Mouse (Mus musculus) limb, embryonic 10.5 days (tissue): ENCODE results near the gene 1700012B07Rik. TPM values are rescaled to one million over a fixed set of nuclear protein-coding genes. Genes with fewer than 3 reads are reported as not detected.
A peak's percentile ranks its signal among the peaks of the same experiment; 100 is the strongest.

ENCODE experiments used
- DNase-seq: peaks from one replicate; pipeline ENCODE4 v3.0.0-alpha.2; 2017; ENCODE audit warnings: low spot score
- H3K27ac ChIP-seq: fragments of 300-500 bp; sonication (generic); 2 replicates; pipeline ENCODE4 v1.5.1; 2016; ENCODE audit warnings: mild to moderate bottlenecking
- H3K27me3 ChIP-seq: fragments of 300-500 bp; sonication (generic); 2 replicates; pipeline ENCODE4 v1.6.1; 2016; ENCODE audit warnings: low read depth, mild to moderate bottlenecking; ENCODE audit not compliant: poor library complexity, severe bottlenecking
- H3K36me3 ChIP-seq: fragments of 300-500 bp; sonication (generic); 2 replicates; pipeline ENCODE4 v1.6.1; 2016; ENCODE audit warnings: mild to moderate bottlenecking, moderate library complexity
- H3K4me1 ChIP-seq: fragments of 300-500 bp; sonication (generic); 2 replicates; pipeline ENCODE4 v1.6.1; 2016
- H3K4me3 ChIP-seq: fragments of 300-500 bp; sonication (generic); 2 replicates; pipeline ENCODE4 v1.5.1; 2016; ENCODE audit warnings: mild to moderate bottlenecking, moderate library complexity
- H3K9me3 ChIP-seq: fragments of 300-500 bp; sonication (generic); replicated peaks from 2 replicates; pipeline ENCODE4 v1.6.1; 2016; ENCODE audit warnings: mild to moderate bottlenecking
- WGBS: fragments of 180-500 bp; shearing (Covaris S2); methylation state at CpG from one replicate; pipeline ENCODE4 v1.1.7; 2016; 5-methylcytosine and 5-hydroxymethylcytosine counted together
- polyA plus RNA-seq: library from polyadenylated mRNA; unstranded; fragments of >200 nt; fragmentation: Nextera tagmentation; extraction: Ambion mirVana; gene quantifications from 2 replicates; pipeline ENCODE4 v1.2.1, GENCODE M21; 2016

The 1700012B07Rik gene
- polyA plus RNA-seq, 1 experiment from 2014 or later = not detected

- H3K9me3 ChIP-seq = no peaks in the 10 kb centered on the region
- DNase-seq = no peak
- H3K4me3 ChIP-seq = no peak overlapping the region
- H3K36me3 ChIP-seq = no peaks in the 10 kb centered on the region
- no peaks in the 10 kb centered on the region for H3K27me3 ChIP-seq
- H3K4me1 ChIP-seq = no peaks in the 10 kb centered on the region
- WGBS = 88% methylated on average over 6 of the region's 6 CpGs
- H3K27ac ChIP-seq = no peak overlapping the region
Measured at GRCm38 (mm10) chr11:109822280-109822679, 5.6 kb downstream of the 1700012B07Rik start.

GRCm38 (mm10) chr11:109817405-109817804 lies 10.4 kb downstream of the 1700012B07Rik start:
- no peak overlapping the region for H3K4me3 ChIP-seq
- peak; percentile 5 for DNase-seq
- no peaks in the 10 kb centered on the region for H3K9me3 ChIP-seq
- 91% methylated on average over 3 of the region's 3 CpGs for WGBS
- no peaks in the 10 kb centered on the region for H3K36me3 ChIP-seq
- no peak overlapping the region for H3K27ac ChIP-seq
- H3K27me3 ChIP-seq = no peaks in the 10 kb centered on the region
- no peaks in the 10 kb centered on the region for H3K4me1 ChIP-seq

- Histone ChIP-seq H3K9me3 (no peaks in the 10 kb centered on the region), H3K36me3 (no peaks in the 10 kb centered on the region), H3K4me1 (no peaks in the 10 kb centered on the region), H3K27ac (no peak overlapping the region), H3K4me3 (no peak overlapping the region), H3K27me3 (no peaks in the 10 kb centered on the region)
- no peak for DNase-seq
- 69% methylated on average over 1 of the region's 1 CpGs for WGBS
Measured at GRCm38 (mm10) chr11:109816911-109817310, 10.9 kb downstream of the 1700012B07Rik start.

- H3K4me1 ChIP-seq = peaks cover 7% of the 10 kb centered on the region; the same call in 1 of the 2 replicates
- H3K36me3 ChIP-seq = no peaks in the 10 kb centered on the region
- H3K27me3 ChIP-seq = no peaks in the 10 kb centered on the region
- no peaks in the 10 kb centered on the region for H3K9me3 ChIP-seq
- DNase-seq = no peak
- no peak overlapping the region for H3K4me3 ChIP-seq
- 86% methylated on average over 2 of the region's 2 CpGs for WGBS
- no peak overlapping the region for H3K27ac ChIP-seq
Measured at GRCm38 (mm10) chr11:109811721-109812120, 16.1 kb downstream of the 1700012B07Rik start.

GRCm38 (mm10) chr11:109809175-109809855 lies 18.5 kb downstream of the 1700012B07Rik start:
- H3K36me3 ChIP-seq = no peaks in the 10 kb centered on the region
- WGBS = 54% methylated on average over 4 of the region's 4 CpGs
- H3K4me3 ChIP-seq = no peak overlapping the region
- H3K27ac ChIP-seq = no peak overlapping the region
- H3K27me3 ChIP-seq = no peaks in the 10 kb centered on the region
- H3K9me3 ChIP-seq = no peaks in the 10 kb centered on the region
- H3K4me1 ChIP-seq = peaks cover 7% of the 10 kb centered on the region; the same call in 1 of the 2 replicates
- no peak for DNase-seq

GRCm38 (mm10) chr11:109801515-109801914 lies 26.3 kb downstream of the 1700012B07Rik start:
- Histone ChIP-seq H3K36me3 (no peaks in the 10 kb centered on the region), H3K4me3 (no peak overlapping the region), H3K27ac (no peak overlapping the region), H3K4me1 (peaks cover 13% of the 10 kb centered on the region), H3K27me3 (no peaks in the 10 kb centered on the region), H3K9me3 (no peaks in the 10 kb centered on the region)
- DNase-seq = no peak
- 93% methylated on average over 1 of the region's 1 CpGs for WGBS

GRCm38 (mm10) chr11:109797531-109797930 lies 30.3 kb downstream of the 1700012B07Rik start:
- no peaks in the 10 kb centered on the region for H3K27me3 ChIP-seq
- DNase-seq = no peak
- no peak overlapping the region for H3K4me3 ChIP-seq
- no peaks in the 10 kb centered on the region for H3K36me3 ChIP-seq
- H3K27ac ChIP-seq = no peak overlapping the region
- no peaks in the 10 kb centered on the region for H3K4me1 ChIP-seq
- 85% methylated on average over 6 of the region's 6 CpGs for WGBS
- no peaks in the 10 kb centered on the region for H3K9me3 ChIP-seq

GRCm38 (mm10) chr11:109795536-109795935 lies 32.3 kb downstream of the 1700012B07Rik start:
- Histone ChIP-seq H3K36me3 (no peaks in the 10 kb centered on the region), H3K4me3 (no peak overlapping the region), H3K27ac (no peak overlapping the region), H3K9me3 (no peaks in the 10 kb centered on the region), H3K27me3 (no peaks in the 10 kb centered on the region), H3K4me1 (no peaks in the 10 kb centered on the region)
- no peak for DNase-seq
- whole genome bisulfite sequencing = 86% methylated on average over 2 of the region's 2 CpGs

GRCm38 (mm10) chr11:109793578-109793977 lies 34.3 kb downstream of the 1700012B07Rik start:
- no peak for DNase-seq
- Histone ChIP-seq H3K36me3 (no peaks in the 10 kb centered on the region), H3K4me3 (no peak overlapping the region), H3K27ac (no peak overlapping the region), H3K4me1 (no peaks in the 10 kb centered on the region), H3K9me3 (no peaks in the 10 kb centered on the region), H3K27me3 (no peaks in the 10 kb centered on the region)
- WGBS = 91% methylated on average over 4 of the region's 4 CpGs

- Histone ChIP-seq H3K4me1 (no peaks in the 10 kb centered on the region), H3K27ac (no peak overlapping the region), H3K27me3 (no peaks in the 10 kb centered on the region), H3K4me3 (no peak overlapping the region), H3K9me3 (no peaks in the 10 kb centered on the region), H3K36me3 (no peaks in the 10 kb centered on the region)
- no peak for DNase-seq
- 95% methylated on average over 13 of the region's 13 CpGs for WGBS
Measured at GRCm38 (mm10) chr11:109792401-109792997, 35.3 kb downstream of the 1700012B07Rik start.

GRCm38 (mm10) chr11:109791965-109792364 lies 35.9 kb downstream of the 1700012B07Rik start:
- no peaks in the 10 kb centered on the region for H3K4me1 ChIP-seq
- no peaks in the 10 kb centered on the region for H3K9me3 ChIP-seq
- no peaks in the 10 kb centered on the region for H3K36me3 ChIP-seq
- no peaks in the 10 kb centered on the region for H3K27me3 ChIP-seq
- no peak for DNase-seq
- no peak overlapping the region for H3K4me3 ChIP-seq
- WGBS = 92% methylated on average over 2 of the region's 2 CpGs
- H3K27ac ChIP-seq = no peak overlapping the region

GRCm38 (mm10) chr11:109790221-109790620 lies 37.6 kb downstream of the 1700012B07Rik start:
- Histone ChIP-seq H3K36me3 (no peaks in the 10 kb centered on the region), H3K4me3 (no peak overlapping the region), H3K27me3 (no peaks in the 10 kb centered on the region), H3K4me1 (no peaks in the 10 kb centered on the region), H3K9me3 (no peaks in the 10 kb centered on the region), H3K27ac (no peak overlapping the region)
- WGBS = 91% methylated on average over 8 of the region's 8 CpGs
- DNase-seq = no peak

GRCm38 (mm10) chr11:109785392-109785791 lies 42.5 kb downstream of the 1700012B07Rik start:
- DNase-seq = no peak

More at GRCm38 (mm10) chr11:109785392-109785791, 42.5 kb downstream of the 1700012B07Rik start:
- Histone ChIP-seq H3K36me3 (no peaks in the 10 kb centered on the region), H3K4me3 (no peak overlapping the region), H3K27me3 (no peaks in the 10 kb centered on the region), H3K4me1 (no peaks in the 10 kb centered on the region), H3K9me3 (no peaks in the 10 kb centered on the region), H3K27ac (no peak overlapping the region)
- 83% methylated on average over 5 of the region's 5 CpGs for WGBS
